Mouse (Mus musculus) frontal cortex, postnatal 14 days (tissue): ENCODE measurements around the gene Dmxl2.

Experiments used
- DNase-seq, 2 experiments: peaks; one replicate each; pipeline ENCODE4 v3.0.0; 2022; ENCODE audit warnings: low spot score in 2 of 2

Gene Dmxl2

DNA sequence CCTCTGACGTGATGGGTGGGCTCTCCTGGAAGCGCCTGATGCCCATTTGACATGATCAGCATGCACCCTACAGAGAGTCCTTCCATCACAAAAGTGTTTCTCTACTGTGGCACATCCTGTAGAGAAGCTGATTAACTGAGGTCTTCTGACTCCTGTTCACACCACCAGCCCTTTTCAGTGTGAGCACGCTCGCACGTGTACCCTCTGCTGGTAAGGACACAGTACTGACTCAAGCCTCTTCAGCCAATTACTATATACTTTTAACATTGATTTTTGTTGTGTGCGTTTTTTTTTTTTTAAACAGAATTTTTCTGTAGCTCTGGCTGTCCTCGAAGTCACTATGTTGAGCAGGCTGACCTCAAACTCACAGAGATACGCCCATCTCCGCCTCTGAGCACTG is 185.1 kb downstream of the Dmxl2 start:
- no peak for DNase-seq
